Mouse (Mus musculus) liver, embryonic 11.5 days (tissue): ENCODE results near the gene Upf1. TPM values are rescaled to one million over a fixed set of nuclear protein-coding genes. Genes with fewer than 3 reads are reported as not detected.

Experiments used
- ATAC-seq: fragments of 200-750 bp; cut with Nextera tagmentation; replicated peaks from 2 replicates; pipeline ENCODE4 v1.8.0; 2017; ENCODE audit warnings: moderate number of reproducible peaks, mild to moderate bottlenecking, moderate TSS enrichment, moderate library complexity; ENCODE audit not compliant: low FRiP score
- DNase-seq: peaks from one replicate; pipeline ENCODE4 v3.0.0-alpha.2; 2017; ENCODE audit warnings: low spot score
- H3K27ac ChIP-seq: fragments of 300-500 bp; sonication (generic); 2 replicates; pipeline ENCODE4 v1.5.1; 2014; ENCODE audit warnings: mild to moderate bottlenecking, low read depth, low read length, control low read depth
- H3K27me3 ChIP-seq: fragments of 300-500 bp; sonication (generic); replicated peaks from 2 replicates; pipeline ENCODE4 v1.6.1; 2014; ENCODE audit warnings: low read length, mixed read lengths; ENCODE audit not compliant: control insufficient read depth, insufficient read depth
- H3K36me3 ChIP-seq: fragments of 300-500 bp; sonication (generic); 2 replicates; pipeline ENCODE4 v1.6.1; 2014; ENCODE audit warnings: mild to moderate bottlenecking, low read length, moderate library complexity, mixed read lengths; ENCODE audit not compliant: control insufficient read depth, insufficient read depth
- H3K4me1 ChIP-seq: fragments of 300-500 bp; sonication (generic); replicated peaks from 2 replicates; pipeline ENCODE4 v1.6.1; 2014; ENCODE audit warnings: low read length, mixed read lengths; ENCODE audit not compliant: control insufficient read depth, insufficient read depth
- H3K4me2 ChIP-seq: fragments of 300-500 bp; sonication (generic); 2 replicates; pipeline ENCODE4 v1.6.1; 2014; ENCODE audit warnings: mild to moderate bottlenecking, control low read depth, moderate library complexity
- H3K4me3 ChIP-seq: fragments of 300-500 bp; sonication (generic); 2 replicates; pipeline ENCODE4 v1.5.1; 2014; ENCODE audit warnings: low read depth, low read length, control low read depth
- H3K9ac ChIP-seq: fragments of 300-500 bp; sonication (generic); 2 replicates; pipeline ENCODE4 v1.6.1; 2014; ENCODE audit warnings: low read depth, low read length, control low read depth
- H3K9me3 ChIP-seq: fragments of 300-500 bp; sonication (generic); 2 replicates; pipeline ENCODE4 v1.6.1; 2016; ENCODE audit warnings: low read length, inconsistent platforms, mixed read lengths; ENCODE audit not compliant: control insufficient read depth
- WGBS: fragments of 180-500 bp; shearing (Covaris S2); extraction: QIAGEN DNeasy Blood & Tissue Kit; methylation state at CpG from one replicate; pipeline ENCODE4 v1.1.7; 2014; 5-methylcytosine and 5-hydroxymethylcytosine counted together
- polyA plus RNA-seq: library from polyadenylated mRNA; unstranded; fragments of >200 nt; fragmentation: Nextera tagmentation; extraction: Ambion mirVana; gene quantifications from 2 replicates; pipeline ENCODE4 v1.2.1, GENCODE M21; 2014

The Upf1 gene
- polyA plus RNA-seq, 1 experiment from 2014 or later: 23.7 TPM

GRCm38 (mm10) chr8:70327512-70327911 is 25.6 kb downstream of the Upf1 start:
- peak overlapping the region; percentile 86 for H3K27ac ChIP-seq
- H3K9me3 ChIP-seq: no peaks in the 10 kb centered on the region; the same call in 1 of the 2 replicates
- no peak overlapping the region for H3K4me2 ChIP-seq
- H3K27me3 ChIP-seq: no peaks in the 10 kb centered on the region; the same call in 1 of the 2 replicates
- no peak overlapping the region for H3K4me3 ChIP-seq
- peaks cover 16% of the 10 kb centered on the region for H3K36me3 ChIP-seq
- no peak overlapping the region for H3K9ac ChIP-seq
- H3K4me1 ChIP-seq: peaks cover 34% of the 10 kb centered on the region
- 74% methylated on average over 6 of the region's 6 CpGs for WGBS
- peak; percentile 39 for ATAC-seq
- no peak for DNase-seq

- WGBS: 88% methylated on average over 3 of the region's 3 CpGs
- H3K4me2 ChIP-seq: no peak overlapping the region
- H3K27ac ChIP-seq: no peak overlapping the region
- no peaks in the 10 kb centered on the region; the same call in 1 of the 2 replicates for H3K36me3 ChIP-seq
- H3K27me3 ChIP-seq: no peaks in the 10 kb centered on the region
- ATAC-seq (no peak), DNase-seq (no peak)
- peaks cover 8% of the 10 kb centered on the region for H3K4me1 ChIP-seq
- no peak overlapping the region for H3K9ac ChIP-seq
- H3K9me3 ChIP-seq: no peaks in the 10 kb centered on the region; the same call in 1 of the 2 replicates
- no peak overlapping the region for H3K4me3 ChIP-seq
These were observed 29.4 kb downstream of the Upf1 start for GRCm38 (mm10) chr8:70323716-70324115.

GRCm38 (mm10) chr8:70317872-70318271 is 35.2 kb downstream of the Upf1 start:
- WGBS: 74% methylated on average over 5 of the region's 5 CpGs

GRCm38 (mm10) chr8:70316511-70317504 is 36.3 kb downstream of the Upf1 start:
- WGBS: 24% methylated on average over 15 of the region's 15 CpGs
- peak overlapping the region; percentile 62 for H3K4me3 ChIP-seq
- DNase-seq (no peak), ATAC-seq (peak; percentile 25; the same call in 1 of the 2 replicates)
- H3K4me1 ChIP-seq: peaks cover 18% of the 10 kb centered on the region
- H3K27me3 ChIP-seq: peaks cover 16% of the 10 kb centered on the region
- H3K9ac ChIP-seq: no peak overlapping the region
- peaks cover 11% of the 10 kb centered on the region for H3K36me3 ChIP-seq
- no peak overlapping the region for H3K27ac ChIP-seq
- peak overlapping the region; percentile 92 for H3K4me2 ChIP-seq
- H3K9me3 ChIP-seq: no peaks in the 10 kb centered on the region

More at GRCm38 (mm10) chr8:70317872-70318271, 35.2 kb downstream of the Upf1 start:
- Histone ChIP-seq H3K27ac (no peak overlapping the region), H3K4me1 (peaks cover 18% of the 10 kb centered on the region), H3K27me3 (peaks cover 16% of the 10 kb centered on the region), H3K4me3 (no peak overlapping the region), H3K9me3 (no peaks in the 10 kb centered on the region), H3K36me3 (peaks cover 5% of the 10 kb centered on the region), H3K4me2 (no peak overlapping the region), H3K9ac (no peak overlapping the region)
- ATAC-seq: no peak
- no peak for DNase-seq

GRCm38 (mm10) chr8:70315624-70316510 is 37.2 kb downstream of the Upf1 start, which contains the start of gene Cers1:
Gene Cers1 (plus strand): TSS chr8:70315775.
- Histone ChIP-seq H3K9me3 (no peaks in the 10 kb centered on the region), H3K36me3 (peaks cover 18% of the 10 kb centered on the region), H3K4me1 (peaks cover 18% of the 10 kb centered on the region), H3K9ac (peak within 1 kb of the TSS; percentile 60), H3K27ac (no peak within 1 kb of the TSS), H3K4me3 (peak within 1 kb of the TSS; percentile 62), H3K4me2 (peak within 1 kb of the TSS; percentile 92), H3K27me3 (peaks cover 16% of the 10 kb centered on the region)
- ATAC-seq: peak; percentile 70
- WGBS: 4% methylated on average over 66 of the region's 66 CpGs
- DNase-seq: peak; percentile 70

- Histone ChIP-seq H3K27me3 (peaks cover 16% of the 10 kb centered on the region), H3K4me2 (no peak overlapping the region), H3K36me3 (peaks cover 35% of the 10 kb centered on the region), H3K27ac (no peak overlapping the region), H3K9me3 (no peaks in the 10 kb centered on the region), H3K4me3 (no peak overlapping the region), H3K4me1 (peaks cover 18% of the 10 kb centered on the region), H3K9ac (no peak overlapping the region)
- ATAC-seq: no peak
- no peak for DNase-seq
- WGBS: 87% methylated on average over 2 of the region's 2 CpGs
These were observed 39.7 kb downstream of the Upf1 start for GRCm38 (mm10) chr8:70313399-70313798.

GRCm38 (mm10) chr8:70309311-70309710 is 43.8 kb downstream of the Upf1 start:
- Histone ChIP-seq H3K4me1 (no peaks in the 10 kb centered on the region; the same call in 1 of the 2 replicates), H3K4me2 (no peak overlapping the region), H3K27ac (no peak overlapping the region), H3K9ac (no peak overlapping the region), H3K4me3 (no peak overlapping the region), H3K27me3 (no peaks in the 10 kb centered on the region), H3K9me3 (no peaks in the 10 kb centered on the region), H3K36me3 (peaks cover 60% of the 10 kb centered on the region)
- 45% methylated on average over 2 of the region's 2 CpGs for WGBS
- DNase-seq (no peak), ATAC-seq (no peak)

- H3K9me3 ChIP-seq: no peaks in the 10 kb centered on the region
- peak overlapping the region; percentile 90 for H3K9ac ChIP-seq
- no peak for DNase-seq
- peak overlapping the region; percentile 51 for H3K27ac ChIP-seq
- peak overlapping the region; percentile 93 for H3K4me3 ChIP-seq
- peak overlapping the region; percentile 93 for H3K4me2 ChIP-seq
- H3K4me1 ChIP-seq: peaks cover 11% of the 10 kb centered on the region
- no peaks in the 10 kb centered on the region for H3K27me3 ChIP-seq
- ATAC-seq: 0 out of 2 replicates have a peak, but pooled peaks have one; percentile 17
- whole genome bisulfite sequencing: 4% methylated on average over 16 of the region's 16 CpGs
- H3K36me3 ChIP-seq: peaks cover 25% of the 10 kb centered on the region
These were observed 50.2 kb downstream of the Upf1 start for GRCm38 (mm10) chr8:70302901-70303300.
